Mouse (Mus musculus): ENCODE data around the gene Cobll1.

GRCm38 (mm10) chr2:65237116-65237515 lies 2.1 kb downstream of the Cobll1 start:
- TF ChIP-seq CTCF (IDR thresholded peaks at IDR 0.05; ENCODE audit: borderline replicate concordance, insufficient read depth, low read depth, low read length) (no peak), POLR2A (IDR thresholded peaks at IDR 0.05; ENCODE audit: borderline replicate concordance, insufficient read depth, low read length) (no peak)
